Mouse (Mus musculus) E14TG2a.4 (cell line): ENCODE results near the gene Sptbn4.

ENCODE experiments used
- CTCF ChIP-seq: conservative IDR thresholded peaks from 2 replicates; pipeline ENCODE4 v1.5.1; 2014; ENCODE audit warnings: low read length
- NANOG ChIP-seq: IDR thresholded peaks from 2 replicates; pipeline ENCODE4 v1.6.1; 2014; ENCODE audit warnings: borderline replicate concordance, low read length, mixed read lengths
- POU5F1 ChIP-seq: IDR thresholded peaks from 2 replicates; pipeline ENCODE4 v1.6.1; 2014; ENCODE audit warnings: low read length, borderline replicate concordance

- no peak for TF ChIP-seq CTCF
- TF ChIP-seq NANOG: no peak
- TF ChIP-seq POU5F1: no peak
These were observed 11.1 kb upstream of the Sptbn4 start for GRCm38 (mm10) chr7:27458614-27459013.
